Mouse (Mus musculus) spleen, adult 12 weeks (tissue): Measurements from ENCODE around the gene Ccnd2.

Experiments used
- DNase-seq: peaks from one replicate; pipeline ENCODE4 v3.0.0; 2022; ENCODE audit warnings: low spot score

The Ccnd2 gene

GRCm38 (mm10) chr6:127148526-127149302, 3.3 kb downstream of the Ccnd2 start:
- DNase-seq = no peak

- DNase-seq = peak; percentile 64
Measured at GRCm38 (mm10) chr6:127147665-127148064, 4.3 kb downstream of the Ccnd2 start.

- no peak for DNase-seq
Measured at GRCm38 (mm10) chr6:127146322-127146947, 5.6 kb downstream of the Ccnd2 start.

- no peak for DNase-seq
Measured at GRCm38 (mm10) chr6:127145464-127146190, 6.4 kb downstream of the Ccnd2 start.

- no peak for DNase-seq
Measured at GRCm38 (mm10) chr6:127143576-127144288, 8.3 kb downstream of the Ccnd2 start.

- no peak for DNase-seq
Measured at GRCm38 (mm10) chr6:127143124-127143520, 8.9 kb downstream of the Ccnd2 start.

GRCm38 (mm10) chr6:127142154-127143123, 9.6 kb downstream of the Ccnd2 start:
- DNase-seq = peak; percentile 56

GRCm38 (mm10) chr6:127138962-127139361, 13.0 kb downstream of the Ccnd2 start:
- no peak for DNase-seq

- no peak for DNase-seq
Measured at GRCm38 (mm10) chr6:127133433-127134245, 18.4 kb downstream of the Ccnd2 start.

GRCm38 (mm10) chr6:127132719-127133118, 19.3 kb downstream of the Ccnd2 start:
- no peak for DNase-seq

GRCm38 (mm10) chr6:127131946-127132345, 20.0 kb downstream of the Ccnd2 start:
- DNase-seq = no peak

- no peak for DNase-seq
Measured at GRCm38 (mm10) chr6:127130377-127130776, 21.6 kb downstream of the Ccnd2 start.

GRCm38 (mm10) chr6:127129659-127130058, 22.3 kb downstream of the Ccnd2 start:
- no peak for DNase-seq

GRCm38 (mm10) chr6:127123506-127123905, 28.5 kb downstream of the Ccnd2 start:
- DNase-seq = no peak

- DNase-seq = no peak
Measured at GRCm38 (mm10) chr6:127122996-127123395, 29.0 kb downstream of the Ccnd2 start.

GRCm38 (mm10) chr6:127122221-127122806, 29.7 kb downstream of the Ccnd2 start:
- no peak for DNase-seq

- DNase-seq = no peak
Measured at GRCm38 (mm10) chr6:127114753-127115456, 37.1 kb downstream of the Ccnd2 start.

- peak; percentile 78 for DNase-seq
Measured at GRCm38 (mm10) chr6:127109402-127109930, 42.5 kb downstream of the Ccnd2 start, which contains the start of gene Tigar. TSS of gene Tigar (minus strand) at chr6:127109557.
